Mouse (Mus musculus) bone marrow macrophage, adult 2 months (primary cell): ENCODE measurements around the gene Cpeb4.

Experiments
- CTCF ChIP-seq: IDR thresholded peaks from 2 replicates; pipeline ENCODE4 v1.5.1; 2012; ENCODE audit warnings: low read depth, mild to moderate bottlenecking, low read length, moderate library complexity
- POLR2A ChIP-seq: IDR thresholded peaks from 2 replicates; pipeline ENCODE4 v1.6.1; 2012; ENCODE audit warnings: mild to moderate bottlenecking, low read depth, low read length, borderline replicate concordance

DNA sequence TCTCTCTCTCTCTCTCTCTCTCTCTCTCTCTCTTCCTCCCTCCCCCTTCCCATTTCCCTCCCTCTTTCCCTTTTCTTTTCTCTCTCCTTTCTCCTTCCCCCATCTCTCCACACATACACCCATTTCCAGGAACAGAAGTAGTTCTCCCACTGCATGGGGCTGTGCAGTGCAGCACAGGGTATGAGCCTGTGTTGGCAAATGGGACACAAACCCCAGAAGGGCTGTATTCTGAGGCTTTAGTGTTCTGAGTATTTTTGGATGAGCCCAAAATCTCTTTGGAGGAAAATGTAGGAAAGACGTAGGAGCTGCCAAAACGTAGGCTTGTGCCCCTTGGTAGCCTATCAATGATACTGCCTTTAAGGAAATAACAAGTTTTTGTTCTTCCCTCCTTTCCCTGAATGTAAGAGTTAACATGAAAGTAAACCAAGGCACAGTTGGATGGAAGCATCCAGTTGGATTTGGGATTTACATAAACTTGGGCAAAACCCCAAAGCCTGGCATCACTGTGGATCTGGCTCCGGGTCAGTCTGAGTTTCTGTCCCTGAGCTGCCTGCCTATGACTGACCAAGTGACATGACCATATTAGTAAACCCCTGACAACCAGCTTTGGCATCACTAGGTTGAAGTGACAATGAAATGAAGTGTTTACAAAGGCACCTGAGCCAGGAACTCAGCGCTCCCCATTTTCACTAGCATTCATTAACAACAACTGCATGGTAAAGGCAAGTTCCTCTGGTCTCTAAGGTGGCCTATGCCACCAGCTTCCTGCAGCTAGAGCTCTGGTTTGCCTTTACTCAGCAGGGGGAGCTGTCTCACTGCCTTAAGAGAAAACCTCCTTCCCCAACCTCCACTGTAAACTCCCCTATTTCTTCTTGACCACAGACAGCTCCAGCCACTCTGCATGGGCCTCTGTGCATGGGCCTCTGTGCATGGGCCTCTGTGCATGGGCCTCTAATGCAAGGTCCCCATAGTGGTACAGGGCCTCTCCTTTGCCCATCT lies 69.9 kb downstream of the Cpeb4 start:
- no peak for TF ChIP-seq CTCF
- TF ChIP-seq POLR2A, result no peak
